Mouse (Mus musculus): ENCODE measurements around the gene 2810004N23Rik. TPM values are rescaled to one million over a fixed set of nuclear protein-coding genes. Genes with fewer than 3 reads are reported as not detected.
"Not testable (repeated sequence)": the region's sequence is repeated elsewhere in the genome, so short reads cannot be mapped to it uniquely, and the experiment has no call there.

Gene 2810004N23Rik
- polyA plus RNA-seq, 1 experiment = 22.0 TPM

DNA sequence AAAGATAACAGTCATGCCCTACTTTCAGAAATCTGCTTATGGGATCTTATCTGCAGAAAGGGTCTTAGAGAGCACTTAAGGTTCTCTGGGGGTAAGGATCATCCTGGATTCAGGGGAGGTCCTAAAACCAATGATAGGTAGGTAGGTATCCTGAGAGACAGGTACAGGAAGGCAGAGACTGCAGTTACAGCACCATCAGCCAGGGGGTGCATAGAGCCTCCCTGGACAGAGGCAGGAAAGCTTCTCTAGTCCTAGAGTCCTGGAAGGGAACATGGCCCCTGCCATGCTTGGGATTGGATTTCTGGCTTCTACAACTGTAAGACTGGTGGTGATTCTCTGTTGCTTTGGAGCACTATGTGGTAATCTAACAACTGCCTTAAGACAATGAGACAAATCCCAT, 3.5 kb downstream of the 2810004N23Rik start:
- Histone ChIP-seq H3K4me1 (ENCODE audit: control insufficient read depth, insufficient read depth, low read length) (peaks cover 2% of the 10 kb centered on the region; the same call in 1 of the 2 replicates), H3K4me3 (replicated peaks; ENCODE audit: control insufficient read depth, low read depth, low read length) (no peak overlapping the region), H3K27ac (ENCODE audit: control insufficient read depth, insufficient read depth, low read depth, low read length, poor library complexity) (no peak overlapping the region)
- TF ChIP-seq POLR2A (IDR thresholded peaks at IDR 0.05; ENCODE audit: borderline replicate concordance, control insufficient read depth, low read depth, low read length) = no peak
- peak; percentile 67 for TF ChIP-seq CTCF (IDR thresholded peaks at IDR 0.05; ENCODE audit: control insufficient read depth, insufficient read depth, low read length)

DNA sequence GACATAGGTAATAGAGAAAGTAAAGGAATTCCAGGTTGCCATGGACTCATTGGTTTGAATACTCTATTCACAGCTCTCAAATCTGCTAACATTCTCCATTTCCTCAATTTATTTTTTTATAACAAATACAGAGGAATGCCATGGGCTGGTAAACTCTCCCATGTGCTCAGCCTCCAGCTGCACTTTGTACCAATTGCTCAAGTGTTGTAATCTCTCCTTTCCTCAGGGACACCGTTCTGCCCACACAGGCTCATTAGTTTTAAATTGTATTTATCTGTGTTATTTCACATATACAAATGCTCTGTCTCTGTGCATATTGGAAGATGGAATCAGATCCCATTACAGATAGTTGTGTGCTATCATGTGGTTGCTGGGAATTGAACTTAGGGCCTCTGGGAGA, 9.4 kb downstream of the 2810004N23Rik start:
- no peaks in the 10 kb centered on the region for H3K4me1 ChIP-seq (ENCODE audit: control insufficient read depth, insufficient read depth, low read length)
- no peak overlapping the region for H3K27ac ChIP-seq (ENCODE audit: control insufficient read depth, insufficient read depth, low read depth, low read length, poor library complexity)
- no peak overlapping the region for H3K4me3 ChIP-seq (replicated peaks; ENCODE audit: control insufficient read depth, low read depth, low read length)
- 89% methylated on average over 1 of the region's 1 CpGs for WGBS
- TF ChIP-seq POLR2A (IDR thresholded peaks at IDR 0.05; ENCODE audit: borderline replicate concordance, control insufficient read depth, low read depth, low read length) (no peak), CTCF (IDR thresholded peaks at IDR 0.05; ENCODE audit: control insufficient read depth, insufficient read depth, low read length) (no peak)

GRCm38 (mm10) chr8:124845573-124845972, 17.3 kb downstream of the 2810004N23Rik start:
- no peaks in the 10 kb centered on the region for H3K4me1 ChIP-seq (ENCODE audit: control insufficient read depth, insufficient read depth, low read length)
- H3K27ac ChIP-seq (ENCODE audit: control insufficient read depth, insufficient read depth, low read depth, low read length, poor library complexity) = no peak overlapping the region
- 86% methylated on average over 5 of the region's 5 CpGs for WGBS
- no peak for TF ChIP-seq CTCF (IDR thresholded peaks at IDR 0.05; ENCODE audit: control insufficient read depth, insufficient read depth, low read length)
- TF ChIP-seq POLR2A (IDR thresholded peaks at IDR 0.05; ENCODE audit: borderline replicate concordance, control insufficient read depth, low read depth, low read length) = no peak
- H3K4me3 ChIP-seq (replicated peaks; ENCODE audit: control insufficient read depth, low read depth, low read length) = no peak overlapping the region

GRCm38 (mm10) chr8:124845131-124845530, 17.8 kb downstream of the 2810004N23Rik start:
- no peaks in the 10 kb centered on the region for H3K4me1 ChIP-seq (ENCODE audit: control insufficient read depth, insufficient read depth, low read length)
- no peak overlapping the region for H3K4me3 ChIP-seq (replicated peaks; ENCODE audit: control insufficient read depth, low read depth, low read length)
- TF ChIP-seq POLR2A (IDR thresholded peaks at IDR 0.05; ENCODE audit: borderline replicate concordance, control insufficient read depth, low read depth, low read length) (no peak), CTCF (IDR thresholded peaks at IDR 0.05; ENCODE audit: control insufficient read depth, insufficient read depth, low read length) (no peak)
- no peak overlapping the region for H3K27ac ChIP-seq (ENCODE audit: control insufficient read depth, insufficient read depth, low read depth, low read length, poor library complexity)
- 57% methylated on average over 3 of the region's 3 CpGs for WGBS

- H3K27ac ChIP-seq (ENCODE audit: control insufficient read depth, insufficient read depth, low read depth, low read length, poor library complexity); H3K4me1 ChIP-seq (ENCODE audit: control insufficient read depth, insufficient read depth, low read length); H3K4me3 ChIP-seq (replicated peaks; ENCODE audit: control insufficient read depth, low read depth, low read length): not testable (repeated sequence)
- WGBS = 68% methylated on average over 1 of the region's 1 CpGs
Measured at GRCm38 (mm10) chr8:124842929-124843328, 20.0 kb downstream of the 2810004N23Rik start.

DNA sequence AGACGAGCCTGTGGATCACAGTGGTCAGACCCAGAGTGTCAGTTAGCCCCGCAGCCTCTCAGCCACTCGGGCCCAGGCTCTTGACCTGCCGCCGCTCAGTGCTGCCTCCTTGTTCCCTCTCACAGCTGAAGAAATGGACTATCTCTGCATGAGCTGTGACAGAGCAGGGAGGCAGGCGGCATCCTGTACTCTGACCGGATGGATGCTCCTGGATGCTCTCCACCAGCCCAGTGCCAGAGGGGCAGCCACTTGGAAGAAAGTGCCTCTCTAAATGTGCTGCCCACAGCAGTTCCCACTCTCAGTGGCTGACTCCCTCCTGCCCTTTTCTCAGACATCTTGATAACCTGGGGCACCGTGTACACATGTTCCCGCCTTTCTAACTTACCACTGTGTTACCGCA, 21.1 kb downstream of the 2810004N23Rik start:
- H3K4me1 ChIP-seq (ENCODE audit: control insufficient read depth, insufficient read depth, low read length) = peaks cover 3% of the 10 kb centered on the region; the same call in 1 of the 2 replicates
- 83% methylated on average over 10 of the region's 10 CpGs for WGBS
- no peak overlapping the region for H3K27ac ChIP-seq (ENCODE audit: control insufficient read depth, insufficient read depth, low read depth, low read length, poor library complexity)
- TF ChIP-seq CTCF (IDR thresholded peaks at IDR 0.05; ENCODE audit: control insufficient read depth, insufficient read depth, low read length) (no peak), POLR2A (IDR thresholded peaks at IDR 0.05; ENCODE audit: borderline replicate concordance, control insufficient read depth, low read depth, low read length) (no peak)
- no peak overlapping the region for H3K4me3 ChIP-seq (replicated peaks; ENCODE audit: control insufficient read depth, low read depth, low read length)

DNA sequence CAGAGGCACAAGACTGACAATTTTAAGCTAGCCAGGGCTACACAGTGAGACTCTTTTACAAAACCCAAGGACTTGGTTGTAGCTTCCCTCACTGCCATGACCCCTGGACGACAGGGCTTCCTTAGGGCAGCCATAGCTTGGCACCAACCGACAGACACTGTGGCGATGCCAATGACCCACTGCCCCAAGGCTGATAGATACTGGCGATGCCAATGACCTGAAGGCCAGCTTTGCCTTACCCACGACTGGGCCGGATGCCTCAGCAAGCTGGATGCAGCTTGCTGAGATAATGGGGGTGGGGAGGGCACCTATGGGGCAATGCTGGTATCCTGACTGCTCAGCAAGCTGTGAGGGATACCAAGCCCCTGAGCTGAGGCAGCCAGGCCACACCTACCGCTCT, 22.0 kb downstream of the 2810004N23Rik start:
- H3K27ac ChIP-seq (ENCODE audit: control insufficient read depth, insufficient read depth, low read depth, low read length, poor library complexity) = no peak overlapping the region
- no peak overlapping the region for H3K4me3 ChIP-seq (replicated peaks; ENCODE audit: control insufficient read depth, low read depth, low read length)
- WGBS = 89% methylated on average over 7 of the region's 7 CpGs
- H3K4me1 ChIP-seq (ENCODE audit: control insufficient read depth, insufficient read depth, low read length) = peaks cover 3% of the 10 kb centered on the region; the same call in 1 of the 2 replicates
- no peak for TF ChIP-seq CTCF (IDR thresholded peaks at IDR 0.05; ENCODE audit: control insufficient read depth, insufficient read depth, low read length)

GRCm38 (mm10) chr8:124839371-124839770, 23.5 kb downstream of the 2810004N23Rik start:
- WGBS = 84% methylated on average over 10 of the region's 10 CpGs
- Histone ChIP-seq H3K27ac (ENCODE audit: control insufficient read depth, insufficient read depth, low read depth, low read length, poor library complexity) (no peak overlapping the region), H3K4me3 (replicated peaks; ENCODE audit: control insufficient read depth, low read depth, low read length) (no peak overlapping the region), H3K4me1 (ENCODE audit: control insufficient read depth, insufficient read depth, low read length) (peaks cover 5% of the 10 kb centered on the region; the same call in 1 of the 2 replicates)
- no peak for TF ChIP-seq POLR2A (IDR thresholded peaks at IDR 0.05; ENCODE audit: borderline replicate concordance, control insufficient read depth, low read depth, low read length)
- TF ChIP-seq CTCF (IDR thresholded peaks at IDR 0.05; ENCODE audit: control insufficient read depth, insufficient read depth, low read length) = no peak

DNA sequence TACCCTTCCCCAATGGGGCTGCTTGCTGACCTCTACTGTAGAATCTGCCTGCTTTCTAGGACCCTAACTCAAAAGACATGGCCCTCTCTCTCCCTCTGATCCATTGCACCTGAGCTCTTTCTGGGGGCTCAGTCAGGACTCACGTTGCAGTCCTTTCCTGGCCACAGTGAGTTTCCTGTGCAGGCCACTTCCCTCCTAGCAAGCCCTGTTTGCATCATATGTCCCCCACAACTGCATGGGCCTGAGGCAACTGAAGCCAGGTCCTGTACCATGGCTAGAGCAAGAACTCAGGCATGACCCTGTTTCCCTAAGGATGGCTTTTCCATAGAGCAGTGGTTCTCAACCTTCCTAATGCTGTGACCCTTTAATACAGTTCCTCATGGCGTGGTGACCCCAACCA, 25.0 kb downstream of the 2810004N23Rik start:
- 35% methylated on average over 2 of the region's 2 CpGs for WGBS
- Histone ChIP-seq H3K4me1 (ENCODE audit: control insufficient read depth, insufficient read depth, low read length) (peaks cover 5% of the 10 kb centered on the region; the same call in 1 of the 2 replicates), H3K4me3 (replicated peaks; ENCODE audit: control insufficient read depth, low read depth, low read length) (no peak overlapping the region), H3K27ac (ENCODE audit: control insufficient read depth, insufficient read depth, low read depth, low read length, poor library complexity) (no peak overlapping the region)
- TF ChIP-seq POLR2A (IDR thresholded peaks at IDR 0.05; ENCODE audit: borderline replicate concordance, control insufficient read depth, low read depth, low read length) = no peak

All from bone marrow, adult 2 months (tissue).